Mouse (Mus musculus) lung, embryonic 16.5 days (tissue): Measurements from ENCODE around the gene Foxr1. TPM values are rescaled to one million over a fixed set of nuclear protein-coding genes. Genes with fewer than 3 reads are reported as not detected.
A peak's percentile ranks its signal among the peaks of the same experiment; 100 is the strongest.
"Not testable (repeated sequence)": the region's sequence is repeated elsewhere in the genome, so short reads cannot be mapped to it uniquely, and the experiment has no call there.

Experiments used
- ATAC-seq: fragments of 200-750 bp; cut with Nextera tagmentation; 2 replicates; pipeline ENCODE4 v1.8.0; 2017; ENCODE audit warnings: low read depth, mild to moderate bottlenecking, moderate library complexity
- H3K27ac ChIP-seq: fragments of 300-500 bp; sonication (generic); 2 replicates; pipeline ENCODE4 v1.5.1; 2014; ENCODE audit warnings: mild to moderate bottlenecking, control low read depth, low read length
- H3K27me3 ChIP-seq: fragments of 300-500 bp; sonication (generic); 2 replicates; pipeline ENCODE4 v1.6.1; 2014; ENCODE audit warnings: low read depth, low read length, mixed read lengths; ENCODE audit not compliant: control insufficient read depth, insufficient read depth
- H3K36me3 ChIP-seq: fragments of 300-500 bp; sonication (generic); 2 replicates; pipeline ENCODE4 v1.6.1; 2014; ENCODE audit warnings: low read length; ENCODE audit not compliant: control insufficient read depth, insufficient read depth
- H3K4me1 ChIP-seq: fragments of 300-500 bp; sonication (generic); replicated peaks from 2 replicates; pipeline ENCODE4 v1.6.1; 2014; ENCODE audit warnings: low read length, mixed read lengths; ENCODE audit not compliant: control insufficient read depth, insufficient read depth
- H3K4me2 ChIP-seq: fragments of 300-500 bp; sonication (generic); 2 replicates; pipeline ENCODE4 v1.6.1; 2014; ENCODE audit warnings: low read depth, low read length, control low read depth
- H3K4me3 ChIP-seq: fragments of 300-500 bp; sonication (generic); 2 replicates; pipeline ENCODE4 v1.5.1; 2014; ENCODE audit warnings: mild to moderate bottlenecking, low read length, control low read depth
- H3K9ac ChIP-seq: fragments of 300-500 bp; sonication (generic); 2 replicates; pipeline ENCODE4 v1.6.1; 2014; ENCODE audit warnings: low read length, control low read depth
- H3K9me3 ChIP-seq: fragments of 300-500 bp; sonication (generic); 2 replicates; pipeline ENCODE4 v1.6.1; 2016; ENCODE audit warnings: low read length; ENCODE audit not compliant: control insufficient read depth
- WGBS: fragments of 180-500 bp; shearing (Covaris S2); extraction: QIAGEN DNeasy Blood & Tissue Kit; methylation state at CpG from one replicate; pipeline ENCODE4 v1.1.7; 2014; 5-methylcytosine and 5-hydroxymethylcytosine counted together
- polyA plus RNA-seq: library from polyadenylated mRNA; unstranded; fragments of >200 nt; fragmentation: Nextera tagmentation; extraction: Ambion mirVana; gene quantifications from 2 replicates; pipeline ENCODE4 v1.2.1, GENCODE M21; 2015

The Foxr1 gene
- polyA plus RNA-seq, 1 experiment from 2014 or later, result not detected

DNA sequence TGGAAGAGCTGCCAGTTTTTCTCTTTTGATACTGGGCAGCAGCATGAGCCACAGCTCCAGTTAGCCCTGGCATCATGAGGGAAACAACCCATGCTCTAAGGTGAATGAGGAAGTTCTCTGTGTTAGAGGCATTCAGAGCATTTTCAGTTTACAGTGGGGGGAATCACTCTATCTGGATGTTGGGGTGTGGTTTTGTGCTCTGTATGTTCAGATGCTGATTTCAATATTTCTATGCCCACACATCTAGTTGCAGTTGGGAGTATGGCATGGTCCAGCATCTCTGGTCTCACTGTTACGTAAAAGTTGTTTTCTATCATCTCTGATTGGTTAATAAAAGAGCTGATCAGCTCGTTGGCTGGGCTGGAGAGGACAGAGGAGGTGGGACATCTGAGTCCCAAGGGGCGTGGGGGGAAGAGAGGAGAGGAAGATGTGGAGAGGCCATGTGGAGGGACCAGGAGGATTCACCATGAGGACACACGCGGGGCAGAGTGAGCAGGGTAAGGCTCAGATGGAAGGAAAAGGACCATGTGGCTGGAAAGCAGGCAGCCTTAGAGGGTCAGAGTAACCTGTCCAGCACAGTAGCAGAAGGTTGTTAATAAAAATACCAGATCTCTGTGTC is 20.5 kb downstream of the Foxr1 start:
- Histone ChIP-seq H3K4me1 (peaks cover 10% of the 10 kb centered on the region), H3K9me3 (no peaks in the 10 kb centered on the region), H3K9ac (no peak overlapping the region), H3K27ac (no peak overlapping the region), H3K4me3 (no peak overlapping the region), H3K4me2 (no peak overlapping the region), H3K36me3 (peaks cover 3% of the 10 kb centered on the region; the same call in 1 of the 2 replicates), H3K27me3 (no peaks in the 10 kb centered on the region)
- ATAC-seq, result no peak
- 66% methylated on average over 5 of the region's 5 CpGs for WGBS

- H3K27ac ChIP-seq, H3K4me3 ChIP-seq, H3K4me1 ChIP-seq, ATAC-seq, H3K4me2 ChIP-seq, H3K9me3 ChIP-seq, H3K27me3 ChIP-seq, H3K36me3 ChIP-seq, H3K9ac ChIP-seq: not testable (repeated sequence)
- WGBS, result 93% methylated on average over 9 of the region's 9 CpGs
These were observed 21.2 kb downstream of the Foxr1 start for GRCm38 (mm10) chr9:44419730-44420129.

- peak within 1 kb of the TSS; percentile 83 for H3K9ac ChIP-seq
- H3K4me3 ChIP-seq, result peak within 1 kb of the TSS; percentile 80
- no peaks in the 10 kb centered on the region for H3K9me3 ChIP-seq
- ATAC-seq, result no peak
- H3K27ac ChIP-seq, result peak within 1 kb of the TSS; percentile 80
- peaks cover 10% of the 10 kb centered on the region for H3K4me1 ChIP-seq
- peaks cover 3% of the 10 kb centered on the region; the same call in 1 of the 2 replicates for H3K36me3 ChIP-seq
- WGBS, result 76% methylated on average over 14 of the region's 14 CpGs
- H3K27me3 ChIP-seq, result no peaks in the 10 kb centered on the region
- H3K4me2 ChIP-seq, result peak within 1 kb of the TSS; percentile 86
These were observed 22.2 kb downstream of the Foxr1 start, which contains the start of gene Ccdc84 for GRCm38 (mm10) chr9:44418519-44419385. Gene Ccdc84 (minus strand): TSS chr9:44418569.

DNA sequence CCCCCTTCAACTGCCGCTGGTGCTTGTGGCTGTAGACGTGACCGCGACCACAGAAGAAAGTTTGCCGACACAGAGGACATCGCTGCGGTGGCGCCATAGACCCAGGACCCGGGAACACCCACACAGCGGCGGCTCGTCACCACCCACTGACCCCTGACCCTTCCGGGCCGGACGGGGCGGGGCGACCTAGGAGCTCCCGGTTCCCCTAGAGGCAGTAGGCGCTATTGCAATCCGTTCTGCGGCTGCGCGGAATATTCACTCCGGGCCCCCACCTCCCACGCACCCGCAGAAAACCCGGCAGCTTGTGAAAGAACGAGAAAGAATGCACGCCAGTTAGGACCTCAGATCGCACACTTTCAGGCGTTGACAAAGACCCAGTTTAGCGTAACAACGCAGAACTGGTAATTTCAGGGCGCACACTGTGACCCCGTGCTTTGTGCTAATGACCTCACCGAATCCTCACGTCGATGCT is 23.0 kb downstream of the Foxr1 start:
- no peaks in the 10 kb centered on the region for H3K9me3 ChIP-seq
- peak overlapping the region; percentile 83 for H3K9ac ChIP-seq
- H3K4me2 ChIP-seq, result peak overlapping the region; percentile 86
- H3K36me3 ChIP-seq, result peaks cover 6% of the 10 kb centered on the region
- H3K4me3 ChIP-seq, result peak overlapping the region; percentile 80
- H3K27ac ChIP-seq, result peak overlapping the region; percentile 80
- peaks cover 10% of the 10 kb centered on the region for H3K4me1 ChIP-seq
- WGBS, result under 1% methylated on average over 38 of the region's 38 CpGs
- peak; percentile 97 for ATAC-seq
- no peaks in the 10 kb centered on the region for H3K27me3 ChIP-seq

DNA sequence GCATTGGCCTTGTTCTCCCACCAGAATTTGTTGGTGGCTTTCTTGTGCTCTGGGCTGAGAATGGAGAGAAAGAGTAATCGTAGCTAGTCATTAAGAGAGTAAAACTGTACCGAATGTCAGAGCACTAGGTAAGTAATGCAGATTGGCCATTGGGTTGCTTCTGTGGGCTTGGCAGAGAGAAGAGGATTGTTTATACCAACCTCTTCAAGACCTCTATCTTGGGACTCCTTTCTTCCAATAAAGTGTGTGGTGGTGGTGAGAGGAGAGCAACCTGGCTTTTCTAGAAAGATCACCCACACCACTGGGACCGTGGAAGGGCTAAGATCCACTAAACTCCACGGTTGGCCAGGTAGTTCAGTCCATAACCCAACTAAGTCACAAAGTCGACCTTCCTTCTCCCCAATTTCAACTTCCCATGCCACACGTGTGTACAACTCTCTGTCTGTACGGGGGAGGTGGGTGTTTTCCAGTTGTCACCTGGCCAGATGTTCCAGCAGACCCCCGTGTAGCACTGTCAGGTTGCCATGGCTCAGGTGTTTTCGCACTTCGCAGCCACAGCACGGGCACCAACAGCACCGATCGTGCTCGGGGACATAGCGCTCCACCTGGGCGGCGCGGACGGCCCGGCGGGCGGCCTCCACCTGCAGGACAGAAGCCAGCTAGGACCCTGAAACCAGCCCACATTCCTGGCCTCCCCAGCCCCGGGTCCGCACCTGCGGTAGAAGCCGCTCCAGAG is 23.6 kb downstream of the Foxr1 start:
- peak overlapping the region; percentile 80 for H3K27ac ChIP-seq
- peak; percentile 71 for ATAC-seq

GRCm38 (mm10) chr9:44412781-44413180 is 28.2 kb downstream of the Foxr1 start:
- H3K4me1 ChIP-seq, result peaks cover 11% of the 10 kb centered on the region
- no peak overlapping the region for H3K27ac ChIP-seq
- no peak overlapping the region for H3K9ac ChIP-seq
- no peaks in the 10 kb centered on the region for H3K27me3 ChIP-seq
- H3K36me3 ChIP-seq, result peaks cover 34% of the 10 kb centered on the region
- no peak overlapping the region for H3K4me3 ChIP-seq
- WGBS, result 70% methylated on average over 2 of the region's 2 CpGs
- no peak overlapping the region for H3K4me2 ChIP-seq
- no peaks in the 10 kb centered on the region for H3K9me3 ChIP-seq
- no peak for ATAC-seq

More for the DNA sequence above, 23.6 kb downstream of the Foxr1 start:
- WGBS, result 6% methylated on average over 26 of the region's 26 CpGs
- H3K4me3 ChIP-seq, result peak overlapping the region; percentile 80
- H3K9ac ChIP-seq, result peak overlapping the region; percentile 83
- peaks cover 10% of the 10 kb centered on the region for H3K4me1 ChIP-seq
- H3K27me3 ChIP-seq, result no peaks in the 10 kb centered on the region
- no peaks in the 10 kb centered on the region for H3K9me3 ChIP-seq
- peak overlapping the region; percentile 86 for H3K4me2 ChIP-seq
- H3K36me3 ChIP-seq, result peaks cover 7% of the 10 kb centered on the region

GRCm38 (mm10) chr9:44412306-44412705 is 28.6 kb downstream of the Foxr1 start:
- Histone ChIP-seq H3K27me3 (no peaks in the 10 kb centered on the region), H3K36me3 (peaks cover 34% of the 10 kb centered on the region), H3K4me3 (no peak overlapping the region), H3K27ac (no peak overlapping the region), H3K4me1 (peaks cover 9% of the 10 kb centered on the region), H3K9me3 (no peaks in the 10 kb centered on the region), H3K4me2 (no peak overlapping the region), H3K9ac (no peak overlapping the region)
- ATAC-seq, result no peak
- 77% methylated on average over 4 of the region's 4 CpGs for WGBS

DNA sequence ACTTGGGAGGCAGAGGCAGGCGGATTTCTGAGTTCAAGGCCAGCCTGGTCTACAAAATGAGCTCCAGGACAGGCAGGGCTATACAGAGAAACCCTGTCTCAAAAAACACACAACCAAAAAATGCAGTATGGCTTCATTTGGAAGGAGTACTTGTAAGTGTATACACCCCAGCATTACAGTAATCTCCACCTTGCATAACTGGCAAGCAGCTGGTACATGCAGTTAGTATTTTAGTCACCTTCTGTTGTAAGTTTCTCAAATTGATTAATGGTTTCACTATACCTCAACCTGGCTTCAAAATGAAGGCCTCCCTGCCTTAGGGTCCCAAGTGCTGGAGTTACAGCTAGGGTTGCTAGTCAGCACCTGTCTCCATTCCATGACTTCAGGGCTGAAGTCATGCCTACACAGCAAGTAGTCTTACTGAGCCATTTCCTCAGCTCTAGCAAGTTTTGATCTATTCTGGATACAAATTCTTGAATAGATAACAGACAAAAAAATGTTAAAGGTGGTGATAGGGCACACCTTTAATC is 29.3 kb downstream of the Foxr1 start:
- Histone ChIP-seq H3K4me1 (peaks cover 5% of the 10 kb centered on the region; the same call in 1 of the 2 replicates), H3K27ac (no peak overlapping the region), H3K4me3 (no peak overlapping the region), H3K9me3 (no peaks in the 10 kb centered on the region), H3K27me3 (no peaks in the 10 kb centered on the region), H3K4me2 (no peak overlapping the region), H3K9ac (no peak overlapping the region), H3K36me3 (peaks cover 34% of the 10 kb centered on the region)
- WGBS, result 100% methylated on average over 1 of the region's 1 CpGs
- ATAC-seq, result no peak
